Mouse (Mus musculus) liver, adult 2 months (tissue): Measurements from ENCODE around the gene Strip2.

Experiments
- CTCF ChIP-seq: fragments of 200-500 bp; IDR thresholded peaks from 2 replicates; pipeline ENCODE4 v1.5.1; 2011; ENCODE audit warnings: low read depth, low read length, control low read depth
- POLR2A ChIP-seq: fragments of 200-500 bp; IDR thresholded peaks from 2 replicates; pipeline ENCODE4 v1.6.1; 2011; ENCODE audit warnings: low read length, control low read depth; ENCODE audit not compliant: insufficient read depth; ENCODE audit errors: extremely low read depth

GRCm38 (mm10) chr6:29980461-29980860 is 63.6 kb downstream of the Strip2 start:
- no peak for TF ChIP-seq CTCF
- no peak for TF ChIP-seq POLR2A
